Mouse (Mus musculus) left cerebral cortex, postnatal 14 days (tissue): ENCODE measurements at regions not wholly inside any gene's neighbourhood (a gene's known extent, or its start where the extent isn't known, plus 50 kb on each side); places are given as distances from the start of the nearest gene placed in this dataset.
"Not testable (repeated sequence)": the region's sequence is repeated elsewhere in the genome, so short reads cannot be mapped to it uniquely, and the experiment has no call there.

Experiments used
- DNase-seq, 2 experiments: peaks; one replicate each; pipeline ENCODE4 v3.0.0; 2021 to 2022; ENCODE audit warnings: low spot score in 2 of 2, mixed read lengths in 1 of 2
- intact Hi-C: fragments of 180-260 bp; cut with DNase I; formaldehyde crosslinking; loops from one replicate; pipeline ENCODE4 v1.15.1; 2025

- peak; percentile 71 to 72 for DNase-seq
Observed at GRCm38 (mm10) chr8:89938836-89939235, 409.3 kb downstream of the Tox3 start.

GRCm38 (mm10) chr8:89934521-89934920, 413.6 kb downstream of the Tox3 start:
- intact Hi-C loops, result no loop called here
- no peak for DNase-seq

More at GRCm38 (mm10) chr8:89938836-89939235, 409.3 kb downstream of the Tox3 start:
- intact Hi-C loops, result no loop called here

DNA sequence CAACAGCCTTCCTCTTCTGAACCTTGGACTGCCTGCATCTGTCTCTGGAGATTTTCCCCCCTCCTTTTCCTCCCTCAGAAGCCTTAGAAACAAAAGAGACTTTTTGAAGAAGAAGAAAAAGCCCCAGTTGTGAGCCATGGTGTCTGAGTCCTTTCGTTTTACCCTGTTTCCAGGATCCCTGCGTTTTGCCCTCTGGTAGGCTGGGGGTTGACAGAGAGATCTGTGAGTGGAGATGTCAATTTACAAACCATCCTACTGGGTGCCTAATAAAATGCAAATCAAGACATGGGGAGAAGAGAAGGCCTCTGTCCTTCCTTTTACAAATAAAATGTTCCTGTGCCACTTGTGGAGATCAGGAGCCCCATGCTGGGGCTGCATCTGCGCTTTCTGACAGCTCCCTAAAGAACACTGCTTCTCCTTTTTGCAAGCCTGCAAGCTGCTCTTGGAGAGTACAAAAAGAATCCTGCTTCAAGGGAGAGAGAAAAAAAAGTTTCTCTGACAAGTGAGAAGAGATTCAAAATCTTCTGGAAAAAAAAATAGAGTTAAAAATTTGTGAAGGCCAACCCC, 421.4 kb downstream of the Tox3 start:
- intact Hi-C loops, result no loop called here
- peak; percentile 5 to 12 for DNase-seq

- DNase-seq, result peak; percentile 9 to 17
- intact Hi-C loops, result not testable (repeated sequence)
Observed at GRCm38 (mm10) chr8:89924697-89925096, 423.4 kb downstream of the Tox3 start.

- DNase-seq, result peak in 1 of 2 experiments; percentile 15
- intact Hi-C loops, result no loop called here
Observed at GRCm38 (mm10) chr8:89914076-89914475, 434.1 kb downstream of the Tox3 start.

GRCm38 (mm10) chr8:89906200-89906599, 441.9 kb downstream of the Tox3 start:
- DNase-seq, result no peak

DNA sequence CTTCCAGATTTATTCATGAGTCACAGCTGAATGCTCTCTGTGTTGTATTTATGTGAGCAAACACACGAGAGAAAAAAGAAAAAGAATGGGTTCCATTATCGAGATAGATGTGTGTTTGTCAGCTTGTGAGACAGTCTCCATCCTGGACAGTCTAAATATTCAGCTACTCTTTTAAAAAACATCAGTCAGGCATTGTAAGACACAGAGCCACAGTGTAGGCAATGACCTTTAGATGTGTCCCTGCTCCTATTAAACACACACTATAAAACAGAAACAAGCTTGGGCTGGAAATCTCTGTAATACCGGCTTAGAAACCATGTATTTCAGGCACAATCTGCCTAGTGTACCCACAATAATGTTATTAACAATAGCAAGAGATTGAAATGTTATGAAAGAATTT, 442.6 kb downstream of the Tox3 start:
- intact Hi-C loops, result no loop called here
- DNase-seq, result peak in 1 of 2 experiments; percentile 25

More at GRCm38 (mm10) chr8:89906200-89906599, 441.9 kb downstream of the Tox3 start:
- intact Hi-C loops, result no loop called here

- intact Hi-C loops, result no loop called here
- DNase-seq, result no peak
Observed at GRCm38 (mm10) chr8:89903346-89903745, 444.8 kb downstream of the Tox3 start.

GRCm38 (mm10) chr8:89872768-89873167, 475.4 kb downstream of the Tox3 start:
- DNase-seq, result peak; percentile 31 to 33
- intact Hi-C loops, result no loop called here

- DNase-seq, result peak; percentile 27 to 61
- intact Hi-C loops, result no loop called here
Observed at GRCm38 (mm10) chr8:89871966-89872365, 476.2 kb downstream of the Tox3 start.

DNA sequence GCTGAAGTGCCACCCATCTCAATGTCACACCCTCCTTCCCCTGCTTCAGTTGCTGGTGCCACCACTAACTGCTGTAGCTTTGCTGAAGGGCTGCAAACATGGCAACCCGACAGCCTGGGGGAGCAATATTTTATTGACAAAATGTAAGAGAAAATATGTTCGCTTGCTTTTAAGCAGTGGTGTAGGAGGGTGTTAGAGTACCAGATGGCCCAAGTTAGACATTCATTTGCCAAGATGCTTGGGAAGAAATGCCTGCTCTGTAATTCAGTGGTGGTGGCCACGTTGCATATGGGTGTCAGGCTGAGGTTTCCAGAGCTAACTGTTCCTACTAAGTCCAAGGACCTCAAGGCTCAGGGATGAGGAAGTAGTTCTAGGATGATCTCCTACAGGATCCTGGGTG, 488.3 kb downstream of the Tox3 start:
- intact Hi-C loops, result no loop called here
- DNase-seq, result peak; percentile 36 to 70

DNA sequence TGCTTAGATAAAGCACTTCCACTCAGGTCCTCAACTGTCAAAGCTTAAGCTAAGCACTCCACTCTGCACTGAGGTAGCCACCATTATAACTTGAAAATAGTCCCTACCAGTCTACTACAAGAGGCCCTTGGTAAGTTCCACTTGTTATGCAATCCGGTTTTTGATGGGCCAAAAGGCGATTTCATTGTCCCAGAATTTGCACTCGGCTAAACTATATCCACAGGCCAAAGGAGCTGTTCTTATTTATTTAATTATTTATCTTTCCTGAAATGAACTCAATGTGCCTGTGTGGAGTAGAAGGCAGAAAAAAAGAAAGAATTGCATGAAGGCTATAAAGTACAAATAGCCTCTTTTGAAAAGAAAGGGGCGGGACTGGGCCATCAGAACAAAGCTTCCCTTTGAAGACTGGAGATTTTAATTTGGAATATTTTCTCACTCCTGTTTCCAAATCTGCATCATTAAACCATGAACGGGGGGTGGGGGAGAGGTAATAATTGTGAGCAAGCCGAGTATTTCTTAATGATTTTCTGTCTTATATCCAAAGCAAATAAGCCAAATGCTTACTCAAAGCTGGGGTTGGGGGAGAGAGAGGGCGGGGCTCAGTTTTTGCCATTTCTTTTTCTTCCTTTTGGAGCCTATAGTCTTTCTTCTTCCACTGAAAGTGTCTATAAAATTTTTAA, 489.3 kb downstream of the Tox3 start:
- DNase-seq, result no peak
- intact Hi-C loops, result no loop called here

DNA sequence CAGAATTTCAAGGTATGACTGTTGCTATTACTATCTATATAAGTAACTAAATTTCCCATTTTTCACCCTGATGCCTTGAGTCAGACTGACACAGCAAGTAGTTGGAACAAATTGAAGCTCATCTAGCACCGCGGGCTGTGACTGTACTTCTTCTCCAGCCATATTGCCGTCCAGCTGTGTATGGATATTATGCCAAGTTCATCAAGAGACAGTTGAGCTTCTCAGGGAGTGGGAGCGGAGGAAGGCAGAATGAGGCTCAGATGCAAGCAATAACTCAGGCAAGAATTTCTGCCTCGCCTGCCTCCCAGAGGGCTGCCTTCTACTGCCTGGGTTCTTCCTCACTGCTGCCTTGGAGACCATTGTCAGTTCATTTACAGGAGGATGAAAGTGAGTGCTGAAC, 492.6 kb downstream of the Tox3 start:
- DNase-seq, result peak in 1 of 2 experiments; percentile 12
- intact Hi-C loops, result no loop called here

GRCm38 (mm10) chr8:89850209-89850796, 497.8 kb downstream of the Tox3 start:
- peak; percentile 88 to 91 for DNase-seq
- intact Hi-C loops, result loop anchor here (2.0 to 5.0 kb wide), 2 partner anchors 147 to 806 kb away; no protein-coding TSS in a partner anchor

DNA sequence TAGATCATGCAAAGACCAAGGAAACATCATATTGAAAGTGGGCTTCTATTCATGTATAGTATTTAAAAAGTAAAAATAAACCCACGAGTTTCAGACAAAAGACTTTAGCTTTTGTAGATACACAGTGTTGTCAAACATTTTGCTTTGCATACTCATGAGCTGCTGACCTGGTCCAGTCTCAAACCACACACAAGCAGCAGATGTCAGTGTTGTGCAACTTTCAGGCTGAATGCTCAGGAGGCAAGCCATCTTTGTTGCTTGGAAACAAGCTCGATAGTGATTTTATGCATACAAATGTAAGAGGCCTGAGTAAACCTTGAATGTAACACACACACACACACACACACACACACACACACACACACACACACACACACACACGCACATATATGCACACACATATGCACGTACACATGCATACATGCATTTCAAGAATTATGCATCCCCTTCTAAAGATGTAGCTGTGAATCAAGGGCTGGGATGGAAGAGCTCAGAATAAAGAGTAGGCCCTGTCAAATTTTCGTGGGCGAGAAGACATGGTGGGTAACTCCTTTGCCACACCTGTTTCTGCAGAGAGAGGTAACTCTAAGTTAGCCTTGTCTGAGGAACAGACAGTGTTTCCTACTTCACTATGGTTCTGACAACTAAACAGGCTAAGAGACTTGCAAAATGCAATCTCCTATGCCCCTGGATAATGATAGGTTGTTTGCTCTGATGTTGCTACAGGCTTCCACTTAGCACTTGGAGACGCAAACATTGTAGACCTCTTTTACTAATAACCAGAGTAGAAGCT, 498.5 kb downstream of the Tox3 start:
- intact Hi-C loops, result loop anchor here (1.0 to 5.0 kb wide), 4 partner anchors 148 to 943 kb away; no protein-coding TSS in a partner anchor
- DNase-seq, result peak; percentile 81 to 83

DNA sequence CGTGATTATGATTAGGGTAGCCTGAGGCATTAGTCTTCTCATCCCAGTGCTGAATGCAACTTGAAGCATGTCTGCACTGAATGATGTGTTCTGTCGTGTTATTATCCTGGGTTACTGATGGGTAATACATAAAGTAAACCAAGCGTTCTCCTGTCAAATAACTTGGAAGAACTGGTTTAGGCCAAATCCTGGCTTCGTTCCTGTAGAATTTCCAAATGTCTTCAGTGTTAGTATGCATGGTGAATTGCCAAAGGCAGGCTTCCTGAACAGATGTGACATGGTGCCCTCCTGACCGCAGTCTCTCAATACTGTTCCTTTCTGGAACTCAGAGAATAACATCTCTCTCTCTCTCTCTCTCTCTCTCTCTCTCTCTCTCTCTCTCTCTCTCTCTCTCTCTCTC, 509.6 kb downstream of the Tox3 start:
- intact Hi-C loops, result no loop called here
- no peak for DNase-seq

GRCm38 (mm10) chr8:89833715-89834114, 514.4 kb downstream of the Tox3 start:
- peak; percentile 22 to 31 for DNase-seq
- intact Hi-C loops, result no loop called here

DNA sequence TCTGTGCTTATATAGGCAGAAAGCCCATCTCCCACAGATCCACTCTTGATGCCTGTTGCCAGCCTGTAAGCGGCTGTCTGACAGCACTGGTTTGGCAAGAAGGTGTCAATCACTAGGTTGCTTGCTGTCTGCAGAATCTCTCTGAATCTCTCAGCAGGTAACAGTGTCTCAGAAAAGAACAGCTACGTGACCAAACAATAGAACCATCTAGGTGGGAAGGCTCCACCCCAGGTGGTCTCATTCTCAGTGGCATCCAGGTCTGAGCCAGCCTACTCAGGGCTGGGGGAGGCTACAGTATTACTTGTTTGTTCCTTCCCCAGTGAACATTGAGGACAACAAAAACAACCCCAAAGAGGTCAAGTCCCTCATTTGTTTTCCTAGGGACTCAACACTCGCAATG, 523.6 kb downstream of the Tox3 start:
- no peak for DNase-seq
- intact Hi-C loops, result no loop called here

GRCm38 (mm10) chr8:89823631-89824030, 524.5 kb downstream of the Tox3 start:
- no peak for DNase-seq
- intact Hi-C loops, result no loop called here
